Mouse (Mus musculus) cerebellum, adult 2 months (tissue): ENCODE results near the gene Ptpa.

ENCODE experiments used
- CTCF ChIP-seq: fragments of 200-500 bp; IDR thresholded peaks from 2 replicates; pipeline ENCODE4 v1.5.1; 2011; ENCODE audit warnings: low read depth, mild to moderate bottlenecking, control low read depth, low read length, moderate library complexity, borderline replicate concordance; ENCODE audit not compliant: insufficient read depth
- POLR2A ChIP-seq: fragments of 200-500 bp; IDR thresholded peaks from 2 replicates; pipeline ENCODE4 v1.6.1; 2011; ENCODE audit warnings: low read length, control low read depth, borderline replicate concordance; ENCODE audit not compliant: insufficient read depth

- TF ChIP-seq CTCF (no peak), POLR2A (no peak)
Observed at GRCm38 (mm10) chr2:30419112-30419511, 3.3 kb downstream of the Ptpa start.
